Mouse (Mus musculus) heart, postnatal 0 days (tissue): Measurements from ENCODE around the gene Cacna1c.

ENCODE experiments used
- CTCF ChIP-seq: IDR thresholded peaks from 2 replicates; pipeline ENCODE4 v1.5.1; 2016; ENCODE audit warnings: antibody characterized with exemption, control low read depth, low read depth
- EP300 ChIP-seq: IDR thresholded peaks from 2 replicates; pipeline ENCODE4 v1.6.1; 2016; ENCODE audit warnings: antibody characterized with exemption, low read depth

DNA sequence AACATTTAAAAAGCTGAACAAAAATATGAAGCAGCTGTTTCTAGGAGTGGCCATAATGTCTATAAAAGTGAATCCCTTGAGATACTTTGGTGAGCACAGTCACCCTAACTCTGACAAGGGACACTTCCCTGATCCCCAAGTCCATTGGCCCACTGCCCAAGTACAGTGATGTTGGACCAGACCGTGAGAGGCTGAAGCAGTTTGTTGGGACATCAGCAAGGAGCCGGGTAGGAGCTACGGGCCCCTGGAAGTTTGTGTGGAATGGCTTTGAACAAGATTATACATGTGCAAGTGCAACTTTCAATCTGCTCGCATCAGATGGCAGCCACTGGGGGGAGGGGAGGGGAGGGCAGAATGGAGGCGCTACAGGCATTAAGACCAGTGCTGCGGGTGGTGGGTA lies 428.5 kb downstream of the Cacna1c start:
- no peak for TF ChIP-seq CTCF
- no peak for TF ChIP-seq EP300
